Mouse (Mus musculus) layer of hippocampus, adult 2 months (tissue): ENCODE results near the gene Ttc41. TPM values are rescaled to one million over a fixed set of nuclear protein-coding genes. Genes with fewer than 3 reads are reported as not detected.

Source experiments
- DNase-seq, 2 experiments: peaks; one replicate each; pipeline ENCODE4 v3.0.0; 2022; ENCODE audit warnings: low spot score in 2 of 2
- H3K27ac ChIP-seq: fragments of 200-600 bp; 2 replicates; pipeline ENCODE4 v1.8.1; 2022
- H3K4me3 ChIP-seq: fragments of 200-600 bp; 2 replicates; pipeline ENCODE4 v1.8.1; 2022; ENCODE audit warnings: mild to moderate bottlenecking
- CTCF ChIP-seq: fragments of 200-600 bp; conservative IDR thresholded peaks from 2 replicates; pipeline ENCODE4 v1.8.1; 2022; ENCODE audit warnings: antibody characterized with exemption, mild to moderate bottlenecking, moderate library complexity
- total RNA-seq, 2 experiments: library from RNA; stranded (reverse); gene quantifications; 2 replicates each; pipeline ENCODE4 v1.2.3; 2021

Ttc41 gene
- total RNA-seq, 2 experiments from 2014 or later: 1.3 to 1.5 TPM

- Histone ChIP-seq H3K4me3 (peak overlapping the region; percentile 85), H3K27ac (peak overlapping the region; percentile 91)
- DNase-seq: no peak
- TF ChIP-seq CTCF: no peak
These were observed 74.3 kb downstream of the Ttc41 start for GRCm38 (mm10) chr10:86779816-86780500.

- Histone ChIP-seq H3K27ac (no peak overlapping the region), H3K4me3 (peak overlapping the region; percentile 22; the same call in 1 of the 2 replicates)
- peak in 1 of 2 experiments; percentile 7 for DNase-seq
- TF ChIP-seq CTCF: no peak
These were observed 76.0 kb downstream of the Ttc41 start for GRCm38 (mm10) chr10:86781641-86782040.

- no peak overlapping the region for H3K4me3 ChIP-seq
These were observed 77.0 kb downstream of the Ttc41 start for GRCm38 (mm10) chr10:86782656-86783055.

GRCm38 (mm10) chr10:86783561-86783960 lies 78.0 kb downstream of the Ttc41 start:
- DNase-seq: peak in 1 of 2 experiments; percentile 4
- Histone ChIP-seq H3K27ac (peak overlapping the region; percentile 11; the same call in 1 of the 2 replicates), H3K4me3 (no peak overlapping the region)
- TF ChIP-seq CTCF: no peak

More at GRCm38 (mm10) chr10:86782656-86783055, 77.0 kb downstream of the Ttc41 start:
- H3K27ac ChIP-seq: no peak overlapping the region; the same call in 1 of the 2 replicates
- peak in 1 of 2 experiments; percentile 8 for DNase-seq
- TF ChIP-seq CTCF: no peak

- peak in 1 of 2 experiments; percentile 5 for DNase-seq
- H3K27ac ChIP-seq: peak overlapping the region; percentile 11; the same call in 1 of the 2 replicates
- no peak overlapping the region for H3K4me3 ChIP-seq
- no peak for TF ChIP-seq CTCF
These were observed 78.6 kb downstream of the Ttc41 start for GRCm38 (mm10) chr10:86784126-86784675.

GRCm38 (mm10) chr10:86785396-86785795 lies 79.8 kb downstream of the Ttc41 start:
- no peak overlapping the region for H3K4me3 ChIP-seq
- DNase-seq: no peak
- TF ChIP-seq CTCF: no peak
- no peak overlapping the region for H3K27ac ChIP-seq

- no peak for TF ChIP-seq CTCF
- H3K27ac ChIP-seq: no peak overlapping the region
- DNase-seq: no peak
- H3K4me3 ChIP-seq: no peak overlapping the region
These were observed 80.5 kb downstream of the Ttc41 start for GRCm38 (mm10) chr10:86786083-86786482.

- no peak for DNase-seq
- Histone ChIP-seq H3K27ac (peak overlapping the region; percentile 70), H3K4me3 (no peak overlapping the region)
- no peak for TF ChIP-seq CTCF
These were observed 82.6 kb downstream of the Ttc41 start for GRCm38 (mm10) chr10:86788193-86788592.

GRCm38 (mm10) chr10:86789146-86789672 lies 83.6 kb downstream of the Ttc41 start:
- peak overlapping the region; percentile 70 for H3K27ac ChIP-seq
- H3K4me3 ChIP-seq: no peak overlapping the region
- no peak for TF ChIP-seq CTCF
- peak; percentile 58 to 60 for DNase-seq

- no peak for DNase-seq
- no peak for TF ChIP-seq CTCF
- Histone ChIP-seq H3K4me3 (no peak overlapping the region), H3K27ac (peak overlapping the region; percentile 57; the same call in 1 of the 2 replicates)
These were observed 86.0 kb downstream of the Ttc41 start for GRCm38 (mm10) chr10:86791507-86792184.

- TF ChIP-seq CTCF: no peak
- Histone ChIP-seq H3K4me3 (no peak overlapping the region), H3K27ac (peak overlapping the region; percentile 46; the same call in 1 of the 2 replicates)
- no peak for DNase-seq
These were observed 87.9 kb downstream of the Ttc41 start for GRCm38 (mm10) chr10:86793509-86793951.

- peak overlapping the region; percentile 70; the same call in 1 of the 2 replicates for H3K27ac ChIP-seq
- TF ChIP-seq CTCF: no peak
- no peak overlapping the region for H3K4me3 ChIP-seq
- DNase-seq: no peak
These were observed 88.6 kb downstream of the Ttc41 start for GRCm38 (mm10) chr10:86794196-86794595.
